Mouse (Mus musculus): ENCODE results near the gene Col25a1. TPM values are rescaled to one million over a fixed set of nuclear protein-coding genes. Genes with fewer than 3 reads are reported as not detected.

The Col25a1 gene
- polyA plus RNA-seq, 1 experiment from 2014 or later = 6.3 TPM

DNA sequence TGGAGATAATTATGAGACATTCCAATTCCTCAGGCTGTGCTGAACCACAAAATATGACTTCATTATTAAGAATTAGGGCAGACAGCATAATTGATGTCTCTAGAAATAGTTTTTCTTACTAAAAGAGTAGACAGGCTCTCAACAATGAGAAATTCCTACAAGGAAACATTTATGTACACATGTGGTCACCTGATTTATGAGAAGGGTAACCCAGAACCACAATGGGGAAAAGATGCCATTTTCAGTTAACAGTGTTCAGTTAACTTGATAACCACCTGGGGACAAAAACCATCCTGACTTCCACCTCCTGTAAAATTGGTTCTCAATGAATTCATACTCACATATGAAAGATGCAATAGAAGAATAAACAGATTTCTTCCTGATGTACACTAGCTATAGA lies 305.7 kb downstream of the Col25a1 start:
- Histone ChIP-seq H3K4me2 (no peak overlapping the region), H3K27me3 (replicated peaks; ENCODE audit: control insufficient read depth, insufficient read depth, low read length) (no peaks in the 10 kb centered on the region), H3K27ac (ENCODE audit: low read depth, low read length) (no peak overlapping the region), H3K4me3 (ENCODE audit: low read depth, low read length) (no peak overlapping the region), H3K9ac (ENCODE audit: low read depth, low read length) (no peak overlapping the region), H3K36me3 (ENCODE audit: control insufficient read depth, insufficient read depth, low read length) (no peaks in the 10 kb centered on the region), H3K4me1 (replicated peaks; ENCODE audit: control insufficient read depth, insufficient read depth, low read length) (no peaks in the 10 kb centered on the region), H3K9me3 (ENCODE audit: control insufficient read depth, low read length) (no peaks in the 10 kb centered on the region)
- no peak for ATAC-seq (replicated peaks; ENCODE audit: low FRiP score)
- DNase-seq (ENCODE audit: low spot score) = no peak

DNA sequence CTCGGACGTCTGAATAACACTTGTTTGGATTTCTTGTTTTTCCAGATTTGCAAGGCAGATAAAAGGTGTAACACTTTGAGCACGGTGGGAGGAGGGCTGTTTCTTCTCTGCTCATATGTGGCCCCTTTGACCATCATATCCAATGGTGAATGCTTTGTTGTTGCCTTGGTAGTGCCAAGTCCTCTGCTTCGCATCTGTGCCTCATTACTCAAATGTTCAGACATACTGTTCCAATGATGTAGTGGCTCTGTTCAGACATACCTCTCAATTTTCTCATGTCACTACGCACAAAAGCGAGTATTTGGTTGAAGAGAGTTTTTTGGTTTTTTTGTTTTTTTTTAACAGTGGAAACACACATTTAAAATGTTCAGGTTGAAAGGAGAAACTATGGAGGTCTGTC lies 308.5 kb downstream of the Col25a1 start:
- WGBS = 86% methylated on average over 6 of the region's 6 CpGs
- no peaks in the 10 kb centered on the region for H3K27me3 ChIP-seq (replicated peaks; ENCODE audit: control insufficient read depth, insufficient read depth, low read length)
- ATAC-seq (replicated peaks; ENCODE audit: low FRiP score) = no peak
- H3K36me3 ChIP-seq (ENCODE audit: control insufficient read depth, insufficient read depth, low read length) = no peaks in the 10 kb centered on the region
- no peak overlapping the region for H3K9ac ChIP-seq (ENCODE audit: low read depth, low read length)
- no peaks in the 10 kb centered on the region for H3K4me1 ChIP-seq (replicated peaks; ENCODE audit: control insufficient read depth, insufficient read depth, low read length)
- no peaks in the 10 kb centered on the region for H3K9me3 ChIP-seq (ENCODE audit: control insufficient read depth, low read length)
- H3K27ac ChIP-seq (ENCODE audit: low read depth, low read length) = no peak overlapping the region
- H3K4me3 ChIP-seq (ENCODE audit: low read depth, low read length) = no peak overlapping the region
- H3K4me2 ChIP-seq = no peak overlapping the region
- DNase-seq (ENCODE audit: low spot score) = no peak

GRCm38 (mm10) chr3:130440689-130441088 lies 309.4 kb downstream of the Col25a1 start:
- H3K27ac ChIP-seq (ENCODE audit: low read depth, low read length) = no peak overlapping the region
- no peak overlapping the region for H3K4me3 ChIP-seq (ENCODE audit: low read depth, low read length)
- ATAC-seq (replicated peaks; ENCODE audit: low FRiP score) (no peak), DNase-seq (ENCODE audit: low spot score) (no peak)
- H3K36me3 ChIP-seq (ENCODE audit: control insufficient read depth, insufficient read depth, low read length) = no peaks in the 10 kb centered on the region
- no peaks in the 10 kb centered on the region for H3K27me3 ChIP-seq (replicated peaks; ENCODE audit: control insufficient read depth, insufficient read depth, low read length)
- no peak overlapping the region for H3K9ac ChIP-seq (ENCODE audit: low read depth, low read length)
- no peak overlapping the region for H3K4me2 ChIP-seq
- H3K4me1 ChIP-seq (replicated peaks; ENCODE audit: control insufficient read depth, insufficient read depth, low read length) = no peaks in the 10 kb centered on the region
- H3K9me3 ChIP-seq (ENCODE audit: control insufficient read depth, low read length) = no peaks in the 10 kb centered on the region
- 59% methylated on average over 12 of the region's 12 CpGs for WGBS

DNA sequence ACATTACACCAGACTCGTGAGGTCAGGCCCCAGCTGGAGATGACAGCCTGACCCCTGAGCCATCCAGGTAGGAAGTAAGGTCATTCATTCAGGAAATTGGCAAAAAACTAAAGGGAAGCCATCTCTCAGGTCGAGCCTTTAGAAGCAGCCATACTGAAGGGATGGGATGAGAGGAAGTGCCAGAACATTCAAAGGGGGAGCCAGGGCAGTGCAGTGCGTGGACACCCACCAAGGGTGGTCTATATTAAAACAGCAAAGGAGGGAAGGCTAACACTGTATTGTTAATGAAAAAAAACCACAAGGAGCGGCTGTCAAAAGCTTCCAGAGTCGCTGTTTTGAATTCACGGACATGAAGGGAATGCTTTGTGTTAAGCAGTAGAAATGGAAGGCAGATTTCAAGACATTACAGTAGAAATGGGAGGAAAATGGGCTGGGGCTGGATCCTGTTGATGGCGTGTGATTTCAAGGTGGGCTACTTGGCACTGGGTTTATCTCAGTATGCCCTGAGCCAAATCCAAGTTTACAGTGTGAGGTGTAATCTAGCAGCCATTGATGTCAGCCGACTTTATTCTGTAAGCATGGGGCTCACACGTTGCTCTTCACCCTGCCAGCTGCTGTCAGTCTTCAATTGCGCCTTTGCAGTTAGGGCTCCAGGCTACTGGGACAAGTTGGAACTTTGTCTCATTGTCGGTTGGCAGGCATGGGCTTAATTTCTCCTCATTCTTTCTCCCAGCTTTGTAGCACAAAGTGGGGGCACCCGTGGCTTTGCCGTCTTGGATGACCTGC lies 312.7 kb downstream of the Col25a1 start:
- H3K27me3 ChIP-seq (replicated peaks; ENCODE audit: control insufficient read depth, insufficient read depth, low read length) = no peaks in the 10 kb centered on the region
- ATAC-seq (replicated peaks; ENCODE audit: low FRiP score) = no peak
- H3K27ac ChIP-seq (ENCODE audit: low read depth, low read length) = no peak overlapping the region
- no peaks in the 10 kb centered on the region for H3K4me1 ChIP-seq (replicated peaks; ENCODE audit: control insufficient read depth, insufficient read depth, low read length)
- no peak for DNase-seq (ENCODE audit: low spot score)
- H3K4me2 ChIP-seq = no peak overlapping the region
- WGBS = 55% methylated on average over 13 of the region's 13 CpGs
- H3K36me3 ChIP-seq (ENCODE audit: control insufficient read depth, insufficient read depth, low read length) = no peaks in the 10 kb centered on the region
- H3K9ac ChIP-seq (ENCODE audit: low read depth, low read length) = no peak overlapping the region
- H3K9me3 ChIP-seq (ENCODE audit: control insufficient read depth, low read length) = no peaks in the 10 kb centered on the region
- H3K4me3 ChIP-seq (ENCODE audit: low read depth, low read length) = no peak overlapping the region

DNA sequence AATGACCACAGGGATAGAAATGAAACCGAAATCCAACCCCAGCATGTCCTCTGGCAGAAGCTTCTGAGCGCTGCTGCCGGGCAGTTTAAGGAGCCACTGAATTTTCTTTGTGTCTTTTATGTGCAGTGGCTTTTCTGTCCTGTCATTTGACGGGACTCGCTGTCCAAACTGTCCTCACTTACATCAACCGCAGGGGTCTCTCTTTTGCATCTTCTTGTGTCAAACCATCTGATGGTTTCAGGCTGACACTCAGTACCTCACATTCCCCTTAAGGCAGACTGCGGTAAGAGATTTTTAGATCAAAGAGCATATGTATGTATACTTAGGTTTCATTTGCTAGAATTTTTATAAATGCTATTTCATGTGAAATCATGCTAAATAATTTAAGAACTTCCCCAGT lies 318.6 kb downstream of the Col25a1 start:
- 83% methylated on average over 7 of the region's 7 CpGs for WGBS
- Histone ChIP-seq H3K9ac (ENCODE audit: low read depth, low read length) (no peak overlapping the region), H3K27ac (ENCODE audit: low read depth, low read length) (no peak overlapping the region), H3K4me3 (ENCODE audit: low read depth, low read length) (no peak overlapping the region), H3K36me3 (ENCODE audit: control insufficient read depth, insufficient read depth, low read length) (no peaks in the 10 kb centered on the region), H3K27me3 (replicated peaks; ENCODE audit: control insufficient read depth, insufficient read depth, low read length) (no peaks in the 10 kb centered on the region), H3K4me1 (replicated peaks; ENCODE audit: control insufficient read depth, insufficient read depth, low read length) (no peaks in the 10 kb centered on the region), H3K9me3 (ENCODE audit: control insufficient read depth, low read length) (no peaks in the 10 kb centered on the region), H3K4me2 (no peak overlapping the region)
- no peak for DNase-seq (ENCODE audit: low spot score)
- ATAC-seq (replicated peaks; ENCODE audit: low FRiP score) = no peak

GRCm38 (mm10) chr3:130465371-130465770 lies 334.1 kb downstream of the Col25a1 start:
- Histone ChIP-seq H3K36me3 (ENCODE audit: control insufficient read depth, insufficient read depth, low read length) (no peaks in the 10 kb centered on the region), H3K27me3 (replicated peaks; ENCODE audit: control insufficient read depth, insufficient read depth, low read length) (no peaks in the 10 kb centered on the region), H3K9ac (ENCODE audit: low read depth, low read length) (no peak overlapping the region), H3K9me3 (ENCODE audit: control insufficient read depth, low read length) (no peaks in the 10 kb centered on the region), H3K4me3 (ENCODE audit: low read depth, low read length) (no peak overlapping the region), H3K27ac (ENCODE audit: low read depth, low read length) (no peak overlapping the region), H3K4me1 (replicated peaks; ENCODE audit: control insufficient read depth, insufficient read depth, low read length) (no peaks in the 10 kb centered on the region), H3K4me2 (no peak overlapping the region)
- DNase-seq (ENCODE audit: low spot score) = no peak
- no peak for ATAC-seq (replicated peaks; ENCODE audit: low FRiP score)
- WGBS = 78% methylated on average over 5 of the region's 5 CpGs

DNA sequence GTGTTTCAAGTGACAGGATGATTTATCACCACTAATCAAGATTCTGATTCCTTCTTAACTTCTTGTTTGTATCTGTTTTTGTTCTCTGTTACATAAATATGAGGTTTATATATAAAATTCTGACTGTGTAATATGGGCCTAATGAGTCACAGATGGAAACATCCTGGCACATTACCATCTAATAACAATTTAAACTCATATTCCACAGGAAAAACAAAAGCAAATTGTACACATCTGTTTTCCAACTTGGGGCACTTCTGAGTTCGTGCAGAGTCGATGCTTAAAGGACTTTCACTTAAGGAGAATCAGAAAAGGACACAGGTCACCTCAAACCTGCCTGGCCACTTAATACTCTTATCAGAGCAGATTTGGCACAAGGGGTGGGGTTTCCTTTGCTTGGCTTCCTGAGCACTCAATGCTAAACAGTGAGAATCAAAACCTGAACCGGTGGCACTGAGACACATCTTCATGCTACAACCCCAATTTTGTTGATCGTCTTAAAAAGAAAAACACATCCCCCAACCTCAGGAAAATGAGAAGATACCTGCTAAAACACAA lies 342.0 kb downstream of the Col25a1 start:
- Histone ChIP-seq H3K4me3 (ENCODE audit: low read depth, low read length) (no peak overlapping the region), H3K4me2 (no peak overlapping the region), H3K9ac (ENCODE audit: low read depth, low read length) (no peak overlapping the region), H3K27me3 (replicated peaks; ENCODE audit: control insufficient read depth, insufficient read depth, low read length) (no peaks in the 10 kb centered on the region), H3K4me1 (replicated peaks; ENCODE audit: control insufficient read depth, insufficient read depth, low read length) (no peaks in the 10 kb centered on the region), H3K36me3 (ENCODE audit: control insufficient read depth, insufficient read depth, low read length) (no peaks in the 10 kb centered on the region), H3K9me3 (ENCODE audit: control insufficient read depth, low read length) (no peaks in the 10 kb centered on the region), H3K27ac (ENCODE audit: low read depth, low read length) (no peak overlapping the region)
- 57% methylated on average over 4 of the region's 4 CpGs for WGBS
- no peak for DNase-seq (ENCODE audit: low spot score)
- no peak for ATAC-seq (replicated peaks; ENCODE audit: low FRiP score)

- WGBS = 63% methylated on average over 7 of the region's 7 CpGs
Measured at GRCm38 (mm10) chr3:130473970-130474369, 342.7 kb downstream of the Col25a1 start.

GRCm38 (mm10) chr3:130482513-130482912 lies 351.2 kb downstream of the Col25a1 start:
- H3K4me2 ChIP-seq = no peak overlapping the region
- H3K9me3 ChIP-seq (ENCODE audit: control insufficient read depth, low read length) = no peaks in the 10 kb centered on the region
- no peaks in the 10 kb centered on the region for H3K4me1 ChIP-seq (replicated peaks; ENCODE audit: control insufficient read depth, insufficient read depth, low read length)
- no peak overlapping the region for H3K27ac ChIP-seq (ENCODE audit: low read depth, low read length)
- H3K9ac ChIP-seq (ENCODE audit: low read depth, low read length) = no peak overlapping the region
- DNase-seq (ENCODE audit: low spot score) = no peak
- H3K4me3 ChIP-seq (ENCODE audit: low read depth, low read length) = no peak overlapping the region
- H3K27me3 ChIP-seq (replicated peaks; ENCODE audit: control insufficient read depth, insufficient read depth, low read length) = no peaks in the 10 kb centered on the region
- 90% methylated on average over 8 of the region's 8 CpGs for WGBS
- no peaks in the 10 kb centered on the region for H3K36me3 ChIP-seq (ENCODE audit: control insufficient read depth, insufficient read depth, low read length)
- ATAC-seq (replicated peaks; ENCODE audit: low FRiP score) = no peak

More at GRCm38 (mm10) chr3:130473970-130474369, 342.7 kb downstream of the Col25a1 start:
- Histone ChIP-seq H3K27me3 (replicated peaks; ENCODE audit: control insufficient read depth, insufficient read depth, low read length) (no peaks in the 10 kb centered on the region), H3K4me3 (ENCODE audit: low read depth, low read length) (no peak overlapping the region), H3K9ac (ENCODE audit: low read depth, low read length) (no peak overlapping the region), H3K4me2 (no peak overlapping the region), H3K27ac (ENCODE audit: low read depth, low read length) (no peak overlapping the region), H3K36me3 (ENCODE audit: control insufficient read depth, insufficient read depth, low read length) (no peaks in the 10 kb centered on the region), H3K9me3 (ENCODE audit: control insufficient read depth, low read length) (no peaks in the 10 kb centered on the region), H3K4me1 (replicated peaks; ENCODE audit: control insufficient read depth, insufficient read depth, low read length) (no peaks in the 10 kb centered on the region)
- DNase-seq (ENCODE audit: low spot score) (no peak), ATAC-seq (replicated peaks; ENCODE audit: low FRiP score) (no peak)
